Mouse (Mus musculus): Measurements from ENCODE around the gene Pik3c2g. TPM values are rescaled to one million over a fixed set of nuclear protein-coding genes. Genes with fewer than 3 reads are reported as not detected.

Gene Pik3c2g
- polyA plus RNA-seq, 1 experiment from 2014 or later: 1.7 TPM

DNA sequence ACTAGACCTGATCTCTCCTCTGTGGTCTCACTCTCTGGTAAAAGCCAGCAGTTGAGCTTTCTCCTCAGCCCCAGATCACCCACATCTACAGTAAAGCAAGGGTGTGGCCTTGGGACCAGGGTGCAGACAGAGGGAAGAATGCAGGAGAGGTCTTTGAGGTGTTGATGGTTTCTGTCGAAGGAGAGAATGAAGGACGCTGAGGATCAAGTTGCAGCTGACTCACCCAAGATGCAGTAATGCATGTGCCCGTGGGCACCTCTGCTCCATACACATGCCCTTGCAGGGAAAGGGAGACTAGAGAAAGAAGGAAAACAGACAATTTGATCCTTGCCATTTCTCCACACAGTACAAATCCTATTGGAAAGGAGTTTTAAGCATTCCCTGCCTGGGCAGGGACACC, 5.1 kb downstream of the Pik3c2g start:
- Histone ChIP-seq H3K4me3 (no peak overlapping the region), H3K4me2 (no peak overlapping the region), H3K36me3 (no peaks in the 10 kb centered on the region), H3K27ac (no peak overlapping the region), H3K27me3 (0 out of 2 replicates have a peak, but pooled peaks cover 2% of the 10 kb centered on the region), H3K4me1 (peaks cover 14% of the 10 kb centered on the region; the same call in 1 of the 2 replicates), H3K9me3 (no peaks in the 10 kb centered on the region), H3K9ac (no peak overlapping the region)
- 57% methylated on average over 3 of the region's 3 CpGs for WGBS
- no peak for ATAC-seq (ENCODE audit: insufficient number of reproducible peaks, insufficient read depth, low FRiP score, low TSS enrichment, low read depth)

GRCm38 (mm10) chr6:139596433-139596832, 9.4 kb downstream of the Pik3c2g start:
- Histone ChIP-seq H3K27ac (no peak overlapping the region), H3K27me3 (no peaks in the 10 kb centered on the region), H3K9ac (no peak overlapping the region), H3K36me3 (no peaks in the 10 kb centered on the region), H3K4me2 (no peak overlapping the region), H3K4me1 (peaks cover 6% of the 10 kb centered on the region; the same call in 1 of the 2 replicates), H3K9me3 (no peaks in the 10 kb centered on the region), H3K4me3 (no peak overlapping the region)
- ATAC-seq (ENCODE audit: insufficient number of reproducible peaks, insufficient read depth, low FRiP score, low TSS enrichment, low read depth): no peak
- 51% methylated on average over 2 of the region's 2 CpGs for WGBS

DNA sequence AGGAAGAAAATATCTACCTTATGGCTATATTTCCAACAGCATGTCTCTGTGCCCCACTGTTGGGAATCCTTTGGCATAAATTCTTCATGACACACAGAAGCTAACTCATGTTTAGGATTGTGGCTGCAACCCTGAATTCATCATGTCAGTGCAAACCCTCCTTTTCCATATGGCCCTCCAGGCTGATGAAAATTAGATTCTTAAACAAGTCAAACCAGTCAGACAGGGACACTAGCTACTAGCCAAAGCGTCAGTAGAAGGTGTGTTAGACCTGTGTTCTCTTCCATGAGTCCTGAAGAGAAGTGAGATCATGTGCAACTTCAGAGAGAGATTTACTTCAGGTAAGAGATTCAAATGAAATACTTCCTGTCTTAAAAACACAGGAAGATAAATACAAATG, 12.2 kb downstream of the Pik3c2g start:
- 54% methylated on average over 1 of the region's 1 CpGs for WGBS
- no peak overlapping the region for H3K4me3 ChIP-seq
- H3K36me3 ChIP-seq: no peaks in the 10 kb centered on the region
- H3K9me3 ChIP-seq: no peaks in the 10 kb centered on the region
- no peak for ATAC-seq (ENCODE audit: insufficient number of reproducible peaks, insufficient read depth, low FRiP score, low TSS enrichment, low read depth)
- no peaks in the 10 kb centered on the region for H3K27me3 ChIP-seq
- peak overlapping the region; percentile 16; the same call in 1 of the 2 replicates for H3K27ac ChIP-seq
- no peak overlapping the region for H3K4me2 ChIP-seq
- H3K9ac ChIP-seq: no peak overlapping the region
- H3K4me1 ChIP-seq: no peaks in the 10 kb centered on the region

DNA sequence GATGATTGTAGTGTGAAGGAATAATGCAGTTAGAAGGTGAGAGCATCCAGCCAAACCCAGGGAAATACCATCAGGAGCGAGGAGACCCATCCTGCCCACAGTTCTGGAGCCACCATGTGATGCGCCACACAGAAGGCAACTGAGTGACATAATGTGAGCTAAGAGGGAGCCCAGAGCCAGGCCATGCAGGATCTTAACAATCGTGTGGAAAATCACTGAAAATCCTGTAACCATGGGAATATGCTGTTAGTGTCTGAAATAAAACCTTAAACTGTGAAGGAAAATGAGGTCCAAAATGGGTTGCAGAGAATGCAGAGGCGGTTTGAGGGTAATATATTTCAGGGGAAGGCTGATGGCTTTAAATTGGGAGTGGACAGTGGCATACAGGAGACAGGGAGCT, 31.8 kb downstream of the Pik3c2g start:
- no peak for ATAC-seq (ENCODE audit: insufficient number of reproducible peaks, insufficient read depth, low FRiP score, low TSS enrichment, low read depth)
- H3K36me3 ChIP-seq: no peaks in the 10 kb centered on the region
- no peaks in the 10 kb centered on the region for H3K27me3 ChIP-seq
- WGBS: 90% methylated on average over 4 of the region's 4 CpGs
- no peaks in the 10 kb centered on the region for H3K9me3 ChIP-seq
- H3K4me1 ChIP-seq: no peaks in the 10 kb centered on the region
- no peak overlapping the region for H3K4me3 ChIP-seq
- no peak overlapping the region for H3K9ac ChIP-seq
- no peak overlapping the region for H3K27ac ChIP-seq
- H3K4me2 ChIP-seq: no peak overlapping the region

DNA sequence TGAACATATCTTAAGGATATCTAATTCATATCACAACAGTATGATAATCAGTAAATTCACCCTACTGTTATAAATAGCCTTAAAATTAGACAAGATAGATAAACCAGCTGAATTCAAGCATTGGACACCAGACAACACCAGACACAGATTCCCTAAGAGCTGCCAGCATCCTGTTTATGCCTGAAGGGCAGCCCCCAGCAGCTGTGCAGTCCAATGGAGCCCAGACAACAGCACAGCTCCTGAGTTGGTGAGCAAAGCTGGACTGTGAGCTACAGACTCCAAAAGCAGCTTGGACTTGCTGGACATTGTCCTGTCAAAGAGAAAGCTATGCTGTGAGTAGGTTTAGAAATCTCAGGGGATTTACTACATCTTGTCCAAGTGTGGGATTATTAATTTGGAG, 37.7 kb downstream of the Pik3c2g start:
- no peaks in the 10 kb centered on the region for H3K4me1 ChIP-seq
- no peak overlapping the region for H3K27ac ChIP-seq
- no peak for ATAC-seq (ENCODE audit: insufficient number of reproducible peaks, insufficient read depth, low FRiP score, low TSS enrichment, low read depth)
- no peaks in the 10 kb centered on the region for H3K36me3 ChIP-seq
- no peaks in the 10 kb centered on the region for H3K27me3 ChIP-seq
- H3K9ac ChIP-seq: no peak overlapping the region
- H3K4me3 ChIP-seq: no peak overlapping the region
- no peak overlapping the region for H3K4me2 ChIP-seq
- H3K9me3 ChIP-seq: no peaks in the 10 kb centered on the region

DNA sequence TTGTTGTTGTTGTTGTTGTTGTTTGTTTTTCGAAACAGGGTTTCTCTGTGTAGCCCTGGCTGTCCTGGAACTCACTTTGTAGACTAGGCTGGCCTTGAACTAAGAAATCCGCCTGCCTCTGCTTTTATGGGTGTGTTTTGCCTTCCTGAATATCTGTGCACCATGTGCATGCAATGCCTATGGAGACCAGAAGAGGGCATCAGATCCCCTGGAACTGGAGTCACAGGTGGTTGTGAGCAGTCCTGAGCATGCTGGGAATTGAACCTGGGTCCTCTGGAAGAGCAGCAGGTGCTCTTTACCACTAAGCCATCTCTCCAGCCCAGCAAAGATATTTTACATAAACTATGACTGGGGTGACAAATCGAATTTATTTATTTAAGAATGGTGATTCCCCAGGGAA, 47.5 kb downstream of the Pik3c2g start:
- Histone ChIP-seq H3K36me3 (no peaks in the 10 kb centered on the region), H3K27me3 (no peaks in the 10 kb centered on the region), H3K4me1 (no peaks in the 10 kb centered on the region), H3K27ac (no peak overlapping the region), H3K9ac (no peak overlapping the region), H3K4me3 (no peak overlapping the region), H3K9me3 (peaks cover 3% of the 10 kb centered on the region; the same call in 1 of the 2 replicates), H3K4me2 (no peak overlapping the region)
- no peak for ATAC-seq (ENCODE audit: insufficient number of reproducible peaks, insufficient read depth, low FRiP score, low TSS enrichment, low read depth)
- 86% methylated on average over 3 of the region's 3 CpGs for WGBS

GRCm38 (mm10) chr6:139655399-139655798, 68.4 kb downstream of the Pik3c2g start:
- H3K27ac ChIP-seq: no peak overlapping the region
- no peaks in the 10 kb centered on the region for H3K36me3 ChIP-seq
- H3K9me3 ChIP-seq: peaks cover 4% of the 10 kb centered on the region; the same call in 1 of the 2 replicates
- ATAC-seq (ENCODE audit: insufficient number of reproducible peaks, insufficient read depth, low FRiP score, low TSS enrichment, low read depth): no peak
- no peaks in the 10 kb centered on the region for H3K4me1 ChIP-seq
- no peaks in the 10 kb centered on the region for H3K27me3 ChIP-seq
- H3K9ac ChIP-seq: no peak overlapping the region
- no peak overlapping the region for H3K4me3 ChIP-seq
- 32% methylated on average over 4 of the region's 4 CpGs for WGBS
- H3K4me2 ChIP-seq: no peak overlapping the region

DNA sequence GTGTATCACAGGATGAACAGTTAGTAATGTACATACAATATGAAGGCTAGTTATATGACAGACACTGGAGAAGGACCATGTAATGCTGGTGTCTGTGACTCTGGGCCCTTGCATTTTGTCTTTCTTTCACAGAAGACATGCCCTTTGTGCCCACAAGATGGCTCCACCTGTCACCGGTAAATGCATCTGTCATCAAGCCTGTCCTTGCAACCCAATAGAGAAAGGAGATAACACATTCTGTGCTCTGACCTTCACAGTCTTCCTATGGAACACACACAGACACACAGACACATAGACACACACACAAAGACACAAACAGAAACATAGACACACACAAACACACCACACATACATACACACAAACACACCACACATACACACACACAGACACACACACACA, 75.4 kb downstream of the Pik3c2g start:
- 45% methylated on average over 1 of the region's 1 CpGs for WGBS
- H3K4me1 ChIP-seq: no peaks in the 10 kb centered on the region
- H3K27me3 ChIP-seq: no peaks in the 10 kb centered on the region
- no peak overlapping the region for H3K27ac ChIP-seq
- no peaks in the 10 kb centered on the region for H3K9me3 ChIP-seq
- ATAC-seq (ENCODE audit: insufficient number of reproducible peaks, insufficient read depth, low FRiP score, low TSS enrichment, low read depth): no peak
- H3K4me3 ChIP-seq: no peak overlapping the region
- no peak overlapping the region for H3K4me2 ChIP-seq
- no peaks in the 10 kb centered on the region for H3K36me3 ChIP-seq
- no peak overlapping the region for H3K9ac ChIP-seq

- no peak for ATAC-seq (ENCODE audit: insufficient number of reproducible peaks, insufficient read depth, low FRiP score, low TSS enrichment, low read depth)
- Histone ChIP-seq H3K4me2 (no peak overlapping the region), H3K4me1 (no peaks in the 10 kb centered on the region), H3K9me3 (no peaks in the 10 kb centered on the region), H3K9ac (no peak overlapping the region), H3K36me3 (no peaks in the 10 kb centered on the region), H3K27me3 (no peaks in the 10 kb centered on the region), H3K27ac (no peak overlapping the region), H3K4me3 (no peak overlapping the region)
- 75% methylated on average over 3 of the region's 3 CpGs for WGBS
Measured at GRCm38 (mm10) chr6:139718416-139718984, 131.5 kb downstream of the Pik3c2g start.

GRCm38 (mm10) chr6:139719639-139720221, 132.7 kb downstream of the Pik3c2g start:
- H3K4me2 ChIP-seq: no peak overlapping the region

DNA sequence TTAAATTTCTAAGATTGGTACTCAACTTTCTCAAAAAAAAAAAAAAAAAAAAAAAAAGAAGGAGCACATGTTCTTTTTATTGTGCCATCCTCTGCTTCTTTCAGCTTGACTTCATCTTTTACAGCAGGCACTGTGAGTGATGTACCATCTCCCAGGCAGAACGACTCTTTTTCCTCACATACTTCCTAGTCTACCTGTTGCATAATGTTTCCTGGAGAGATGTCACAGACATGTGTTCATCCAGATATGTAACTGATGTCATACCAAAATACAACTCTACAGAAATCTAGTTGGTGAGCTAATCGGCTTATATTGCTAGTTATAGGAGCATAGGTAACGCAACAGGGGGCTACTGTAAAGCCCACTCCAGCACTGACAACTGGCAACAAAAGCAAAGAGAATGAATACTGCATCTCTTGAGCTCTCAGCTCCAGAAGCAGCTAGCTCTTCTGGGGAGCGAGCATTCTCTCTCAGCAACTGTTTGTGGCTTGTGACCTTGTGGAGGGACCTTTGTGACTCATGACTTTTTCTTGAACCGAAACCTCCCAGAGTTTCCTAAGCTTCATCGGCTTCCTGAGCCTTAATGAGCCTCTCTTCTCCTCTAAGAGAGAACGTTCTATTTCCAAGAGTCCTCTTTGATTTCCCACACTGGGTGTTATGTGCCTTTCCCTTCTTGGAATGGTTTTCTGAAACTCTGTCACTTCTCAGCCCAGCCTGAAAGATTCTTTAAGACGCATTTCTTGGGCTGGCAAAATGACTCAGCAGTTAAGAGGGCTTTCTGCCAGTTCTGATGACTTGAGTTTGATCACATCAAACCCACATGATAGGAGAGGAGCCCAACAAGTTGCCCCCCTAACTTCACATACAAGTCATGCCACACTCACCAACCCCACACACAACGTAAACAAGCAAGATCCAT, 148.9 kb downstream of the Pik3c2g start:
- no peak overlapping the region for H3K27ac ChIP-seq
- ATAC-seq (ENCODE audit: insufficient number of reproducible peaks, insufficient read depth, low FRiP score, low TSS enrichment, low read depth): no peak
- 88% methylated on average over 9 of the region's 9 CpGs for WGBS

More at GRCm38 (mm10) chr6:139719639-139720221, 132.7 kb downstream of the Pik3c2g start:
- Histone ChIP-seq H3K4me3 (no peak overlapping the region), H3K4me1 (no peaks in the 10 kb centered on the region), H3K9me3 (no peaks in the 10 kb centered on the region), H3K9ac (no peak overlapping the region), H3K27ac (no peak overlapping the region), H3K27me3 (no peaks in the 10 kb centered on the region), H3K36me3 (no peaks in the 10 kb centered on the region)
- 69% methylated on average over 13 of the region's 13 CpGs for WGBS
- no peak for ATAC-seq (ENCODE audit: insufficient number of reproducible peaks, insufficient read depth, low FRiP score, low TSS enrichment, low read depth)

More for the DNA sequence above, 148.9 kb downstream of the Pik3c2g start:
- H3K4me1 ChIP-seq: peaks cover 4% of the 10 kb centered on the region; the same call in 1 of the 2 replicates
- no peaks in the 10 kb centered on the region for H3K36me3 ChIP-seq
- H3K4me3 ChIP-seq: no peak overlapping the region
- no peak overlapping the region for H3K4me2 ChIP-seq
- H3K9ac ChIP-seq: no peak overlapping the region
- no peaks in the 10 kb centered on the region for H3K27me3 ChIP-seq
- no peaks in the 10 kb centered on the region for H3K9me3 ChIP-seq

Measured in embryonic facial prominence, embryonic 13.5 days (tissue).